Mouse (Mus musculus): Measurements from ENCODE around the gene Abcg4. TPM values are rescaled to one million over a fixed set of nuclear protein-coding genes. Genes with fewer than 3 reads are reported as not detected.
A peak's percentile ranks its signal among the peaks of the same experiment; 100 is the strongest.

The Abcg4 gene
- polyA plus RNA-seq, 1 experiment, result 2.0 TPM

- Histone ChIP-seq H3K4me1 (ENCODE audit: control insufficient read depth, insufficient read depth, insufficient read length, low read length) (peaks cover 3% of the 10 kb centered on the region; the same call in 1 of the 2 replicates), H3K27ac (ENCODE audit: insufficient read depth, low read depth, low read length) (no peak overlapping the region), H3K27me3 (ENCODE audit: control insufficient read depth, insufficient read depth, low read length) (no peaks in the 10 kb centered on the region), H3K4me3 (ENCODE audit: low read depth, low read length) (no peak overlapping the region), H3K36me3 (ENCODE audit: control insufficient read depth, insufficient read depth, low read length) (no peaks in the 10 kb centered on the region)
- TF ChIP-seq CTCF (IDR thresholded peaks at IDR 0.05; ENCODE audit: extremely low read depth, insufficient read length, insufficient replicate concordance, low read depth, low read length) (peak; percentile 94; the same call in 1 of the 2 replicates), POLR2A (IDR thresholded peaks at IDR 0.05; ENCODE audit: low read depth, low read length) (no peak)
- 7% methylated on average over 5 of the region's 5 CpGs for WGBS
Observed at GRCm38 (mm10) chr9:44239447-44239846, 49.0 kb downstream of the Abcg4 start.

GRCm38 (mm10) chr9:44238501-44239190 lies 49.8 kb downstream of the Abcg4 start:
- Histone ChIP-seq H3K4me1 (ENCODE audit: control insufficient read depth, insufficient read depth, insufficient read length, low read length) (peaks cover 4% of the 10 kb centered on the region; the same call in 1 of the 2 replicates), H3K27ac (ENCODE audit: insufficient read depth, low read depth, low read length) (no peak overlapping the region), H3K27me3 (ENCODE audit: control insufficient read depth, insufficient read depth, low read length) (no peaks in the 10 kb centered on the region), H3K4me3 (ENCODE audit: low read depth, low read length) (no peak overlapping the region), H3K36me3 (ENCODE audit: control insufficient read depth, insufficient read depth, low read length) (no peaks in the 10 kb centered on the region)
- WGBS, result 82% methylated on average over 17 of the region's 17 CpGs
- TF ChIP-seq POLR2A (IDR thresholded peaks at IDR 0.05; ENCODE audit: low read depth, low read length) (no peak), CTCF (IDR thresholded peaks at IDR 0.05; ENCODE audit: extremely low read depth, insufficient read length, insufficient replicate concordance, low read depth, low read length) (no peak)

GRCm38 (mm10) chr9:44237128-44237527 lies 51.3 kb downstream of the Abcg4 start:
- Histone ChIP-seq H3K27me3 (ENCODE audit: control insufficient read depth, insufficient read depth, low read length) (no peaks in the 10 kb centered on the region), H3K36me3 (ENCODE audit: control insufficient read depth, insufficient read depth, low read length) (no peaks in the 10 kb centered on the region), H3K4me3 (ENCODE audit: low read depth, low read length) (no peak overlapping the region), H3K27ac (ENCODE audit: insufficient read depth, low read depth, low read length) (no peak overlapping the region), H3K4me1 (ENCODE audit: control insufficient read depth, insufficient read depth, insufficient read length, low read length) (peaks cover 4% of the 10 kb centered on the region; the same call in 1 of the 2 replicates)
- 58% methylated on average over 4 of the region's 4 CpGs for WGBS
- TF ChIP-seq POLR2A (IDR thresholded peaks at IDR 0.05; ENCODE audit: low read depth, low read length) (no peak), CTCF (IDR thresholded peaks at IDR 0.05; ENCODE audit: extremely low read depth, insufficient read length, insufficient replicate concordance, low read depth, low read length) (no peak)

- no peak overlapping the region for H3K4me3 ChIP-seq (ENCODE audit: low read depth, low read length)
- no peak overlapping the region for H3K27ac ChIP-seq (ENCODE audit: insufficient read depth, low read depth, low read length)
Observed at GRCm38 (mm10) chr9:44236601-44237000, 51.8 kb downstream of the Abcg4 start.

GRCm38 (mm10) chr9:44234479-44235427 lies 53.7 kb downstream of the Abcg4 start:
- Histone ChIP-seq H3K36me3 (ENCODE audit: control insufficient read depth, insufficient read depth, low read length) (no peaks in the 10 kb centered on the region), H3K27me3 (ENCODE audit: control insufficient read depth, insufficient read depth, low read length) (no peaks in the 10 kb centered on the region), H3K4me1 (ENCODE audit: control insufficient read depth, insufficient read depth, insufficient read length, low read length) (peaks cover 15% of the 10 kb centered on the region; the same call in 1 of the 2 replicates), H3K4me3 (ENCODE audit: low read depth, low read length) (peak overlapping the region; percentile 93), H3K27ac (ENCODE audit: insufficient read depth, low read depth, low read length) (peak overlapping the region; percentile 74)
- WGBS, result 14% methylated on average over 19 of the region's 19 CpGs
- TF ChIP-seq POLR2A (IDR thresholded peaks at IDR 0.05; ENCODE audit: low read depth, low read length) (no peak), CTCF (IDR thresholded peaks at IDR 0.05; ENCODE audit: extremely low read depth, insufficient read length, insufficient replicate concordance, low read depth, low read length) (no peak)

More at GRCm38 (mm10) chr9:44236601-44237000, 51.8 kb downstream of the Abcg4 start:
- WGBS, result 79% methylated on average over 4 of the region's 4 CpGs
- H3K36me3 ChIP-seq (ENCODE audit: control insufficient read depth, insufficient read depth, low read length), result no peaks in the 10 kb centered on the region
- TF ChIP-seq POLR2A (IDR thresholded peaks at IDR 0.05; ENCODE audit: low read depth, low read length) (no peak), CTCF (IDR thresholded peaks at IDR 0.05; ENCODE audit: extremely low read depth, insufficient read length, insufficient replicate concordance, low read depth, low read length) (no peak)
- H3K27me3 ChIP-seq (ENCODE audit: control insufficient read depth, insufficient read depth, low read length), result no peaks in the 10 kb centered on the region
- H3K4me1 ChIP-seq (ENCODE audit: control insufficient read depth, insufficient read depth, insufficient read length, low read length), result peaks cover 9% of the 10 kb centered on the region; the same call in 1 of the 2 replicates

GRCm38 (mm10) chr9:44233802-44234478 lies 54.5 kb downstream of the Abcg4 start, which contains the start of gene Cbl:
Gene Cbl (minus strand): TSS chr9:44234049.
- under 1% methylated on average over 72 of the region's 76 CpGs for whole genome bisulfite sequencing
- peak; percentile 94 for TF ChIP-seq CTCF (IDR thresholded peaks at IDR 0.05; ENCODE audit: extremely low read depth, insufficient read length, insufficient replicate concordance, low read depth, low read length)
- TF ChIP-seq POLR2A (IDR thresholded peaks at IDR 0.05; ENCODE audit: low read depth, low read length), result peak; percentile 70
- Histone ChIP-seq H3K27ac (ENCODE audit: insufficient read depth, low read depth, low read length) (peak within 1 kb of the TSS; percentile 83), H3K4me1 (ENCODE audit: control insufficient read depth, insufficient read depth, insufficient read length, low read length) (peaks cover 17% of the 10 kb centered on the region; the same call in 1 of the 2 replicates), H3K4me3 (ENCODE audit: low read depth, low read length) (peak within 1 kb of the TSS; percentile 93), H3K36me3 (ENCODE audit: control insufficient read depth, insufficient read depth, low read length) (no peaks in the 10 kb centered on the region), H3K27me3 (ENCODE audit: control insufficient read depth, insufficient read depth, low read length) (no peaks in the 10 kb centered on the region)

Measured in small intestine, adult 2 months (tissue).